Mouse (Mus musculus) liver, embryonic 14 days (tissue): ENCODE measurements around the gene Plekha1. TPM values are rescaled to one million over a fixed set of nuclear protein-coding genes. Genes with fewer than 3 reads are reported as not detected.

Experiments
- polyA plus RNA-seq: library from polyadenylated mRNA; depleted of rRNA; stranded (reverse); fragments of >200 nt; gene quantifications from 2 replicates; pipeline ENCODE4 v1.2.3, GENCODE M21; 2012; rRNA removed

Gene Plekha1
- 7.6 and 8.1 TPM in 2 replicates for polyA plus RNA-seq

DNA sequence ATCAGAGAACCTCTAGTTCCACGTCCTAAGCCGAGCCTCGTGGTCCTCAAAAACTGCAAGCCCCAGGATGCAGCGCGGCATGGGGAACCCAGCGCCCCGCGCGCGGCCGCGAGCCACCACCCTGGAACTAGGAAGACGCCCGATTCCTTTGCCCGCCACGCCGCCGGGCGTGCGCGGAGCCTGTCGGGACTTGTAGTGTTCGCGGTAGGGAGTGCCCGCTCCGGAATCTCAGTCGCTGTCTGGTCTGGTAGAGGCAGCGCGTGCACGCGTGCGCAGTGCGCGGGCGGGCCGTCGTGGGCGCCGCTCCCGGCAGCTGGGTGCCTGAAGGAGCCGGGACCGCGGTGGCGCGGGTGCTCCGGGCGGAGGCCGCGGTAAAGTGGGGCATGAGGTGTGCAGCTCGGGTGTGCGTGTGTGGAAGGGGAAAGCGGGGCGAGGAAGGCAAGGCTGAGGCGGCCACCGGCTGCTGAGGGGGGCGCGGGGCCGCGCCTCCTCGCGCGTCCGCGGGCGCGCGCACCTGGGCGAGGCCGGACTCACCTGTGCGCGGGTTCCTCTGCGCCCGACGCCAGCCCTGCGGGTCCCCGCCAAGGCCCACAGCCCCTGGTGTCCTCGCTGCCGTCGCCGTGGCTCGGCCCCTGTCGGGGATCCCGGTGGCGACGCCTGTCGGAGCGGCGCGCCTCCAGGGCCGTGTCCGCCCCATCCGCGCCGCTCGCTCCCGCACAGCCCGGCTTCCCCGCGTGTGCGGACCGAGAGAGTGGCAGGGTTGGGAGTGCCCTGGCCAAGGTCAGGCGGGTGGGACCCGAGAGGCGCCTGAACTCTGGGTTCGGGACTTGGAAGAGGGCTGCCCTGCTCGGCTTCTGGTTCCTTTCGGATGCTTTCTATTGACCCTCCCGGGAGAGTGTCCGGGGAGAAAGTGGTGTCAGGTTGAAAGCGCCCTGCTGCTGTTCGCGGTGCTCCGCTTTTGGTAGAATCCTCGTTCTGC lies at the start of gene Plekha1:
Plekha1 (plus strand) TSS at position 144 of the 979 bp plus-strand sequence.

DNA sequence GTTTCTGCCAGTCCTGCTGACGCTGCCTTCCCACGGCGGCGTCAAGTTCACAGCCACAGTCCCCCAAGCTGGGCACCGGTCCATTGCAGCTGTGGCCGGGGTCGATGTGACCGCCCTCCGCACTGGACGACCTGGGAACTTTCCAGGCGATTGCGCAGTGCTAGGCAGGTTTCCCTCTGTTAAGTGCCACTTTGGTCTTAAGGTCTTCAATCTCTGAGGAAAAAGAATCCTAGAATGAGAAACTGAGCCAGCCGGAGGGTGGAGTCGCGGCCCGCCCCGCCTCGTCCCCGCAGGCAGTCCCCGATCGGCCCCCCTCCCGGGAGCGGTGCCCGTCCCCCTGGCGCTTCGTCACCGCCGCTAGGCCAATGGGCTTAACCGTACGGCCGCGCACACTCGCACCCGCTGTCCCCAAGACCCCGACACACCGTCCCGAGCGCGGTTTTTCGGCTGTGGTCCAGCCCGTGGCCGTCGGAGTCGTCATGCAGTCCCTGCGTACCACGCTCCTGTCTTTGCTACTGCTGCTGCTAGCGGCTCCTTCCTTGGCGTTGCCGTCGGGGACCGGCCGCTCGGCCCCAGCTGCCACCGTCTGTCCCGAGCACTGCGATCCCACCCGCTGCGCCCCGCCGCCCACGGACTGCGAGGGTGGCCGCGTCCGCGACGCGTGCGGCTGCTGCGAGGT lies 70.4 kb downstream of the Plekha1 start, which contains the start of gene Htra1:
Htra1 (plus strand) TSS at position 319 of the 679 bp plus-strand sequence.

Other genes with a start within 250 kb of the Plekha1 start
- not detected in 2 replicates for gene Btbd16, start 91.7 kb upstream of the Plekha1 start, polyA plus RNA-seq
- gene Htra1, start 70.4 kb downstream of the Plekha1 start, polyA plus RNA-seq, result 0.16 and 1.5 TPM in 2 replicates
- gene Dmbt1, start 166.3 kb downstream of the Plekha1 start, polyA plus RNA-seq, result not detected in 2 replicates